Mouse (Mus musculus) midbrain, embryonic 10.5 days (tissue): Measurements from ENCODE around the gene Wdr35. TPM values are rescaled to one million over a fixed set of nuclear protein-coding genes. Genes with fewer than 3 reads are reported as not detected.
A peak's percentile ranks its signal among the peaks of the same experiment; 100 is the strongest.
"Not testable (repeated sequence)": the region's sequence is repeated elsewhere in the genome, so short reads cannot be mapped to it uniquely, and the experiment has no call there.

ENCODE experiments used
- DNase-seq: peaks from one replicate; pipeline ENCODE4 v3.0.0-alpha.2; 2017; ENCODE audit warnings: low spot score
- H3K27ac ChIP-seq: fragments of 300-500 bp; sonication (generic); replicated peaks from 2 replicates; pipeline ENCODE4 v1.5.1; 2016; ENCODE audit warnings: mild to moderate bottlenecking
- H3K27me3 ChIP-seq: fragments of 300-500 bp; sonication (generic); 2 replicates; pipeline ENCODE4 v1.6.1; 2016; ENCODE audit warnings: low read depth, mild to moderate bottlenecking; ENCODE audit not compliant: poor library complexity, severe bottlenecking
- H3K36me3 ChIP-seq: fragments of 300-500 bp; sonication (generic); 2 replicates; pipeline ENCODE4 v1.6.1; 2016; ENCODE audit warnings: mild to moderate bottlenecking, moderate library complexity
- H3K4me1 ChIP-seq: fragments of 300-500 bp; sonication (generic); 2 replicates; pipeline ENCODE4 v1.6.1; 2016
- H3K4me3 ChIP-seq: fragments of 300-500 bp; sonication (generic); 2 replicates; pipeline ENCODE4 v1.5.1; 2016; ENCODE audit warnings: mild to moderate bottlenecking, moderate library complexity
- H3K9me3 ChIP-seq: fragments of 300-500 bp; sonication (generic); replicated peaks from 2 replicates; pipeline ENCODE4 v1.6.1; 2016; ENCODE audit warnings: mild to moderate bottlenecking
- WGBS: fragments of 180-500 bp; shearing (Covaris S2); methylation state at CpG from one replicate; pipeline ENCODE4 v1.1.7; 2016; 5-methylcytosine and 5-hydroxymethylcytosine counted together
- polyA plus RNA-seq: library from polyadenylated mRNA; unstranded; fragments of >200 nt; fragmentation: Nextera tagmentation; extraction: Ambion mirVana; gene quantifications from 2 replicates; pipeline ENCODE4 v1.2.1, GENCODE M21; 2016

Wdr35 gene
- polyA plus RNA-seq, 1 experiment from 2014 or later: 24.7 TPM

DNA sequence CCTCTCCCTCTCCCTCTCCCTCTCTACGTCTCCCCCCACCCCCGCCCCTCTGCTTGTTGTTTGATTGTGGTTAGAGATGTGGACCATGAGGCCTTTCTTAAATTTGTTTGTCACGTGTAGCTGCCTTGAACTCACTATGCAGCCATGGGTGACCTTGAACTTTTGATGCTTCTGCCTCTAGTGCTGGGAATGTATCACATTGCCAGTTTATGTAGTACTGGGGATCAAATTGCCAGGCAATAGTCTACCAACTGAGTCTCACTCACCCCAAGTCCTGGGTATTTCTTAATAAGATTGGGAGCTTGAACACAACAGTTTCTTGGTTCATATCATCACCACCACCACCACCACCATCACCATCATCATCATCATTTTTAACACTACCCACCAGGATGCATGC lies 47.3 kb downstream of the Wdr35 start:
- H3K9me3 ChIP-seq: no peaks in the 10 kb centered on the region
- H3K27me3 ChIP-seq: no peaks in the 10 kb centered on the region
- H3K27ac ChIP-seq: no peak overlapping the region
- no peak for DNase-seq
- H3K4me1 ChIP-seq: no peaks in the 10 kb centered on the region
- peaks cover 33% of the 10 kb centered on the region for H3K36me3 ChIP-seq
- WGBS: 61% methylated on average over 3 of the region's 3 CpGs
- no peak overlapping the region for H3K4me3 ChIP-seq

DNA sequence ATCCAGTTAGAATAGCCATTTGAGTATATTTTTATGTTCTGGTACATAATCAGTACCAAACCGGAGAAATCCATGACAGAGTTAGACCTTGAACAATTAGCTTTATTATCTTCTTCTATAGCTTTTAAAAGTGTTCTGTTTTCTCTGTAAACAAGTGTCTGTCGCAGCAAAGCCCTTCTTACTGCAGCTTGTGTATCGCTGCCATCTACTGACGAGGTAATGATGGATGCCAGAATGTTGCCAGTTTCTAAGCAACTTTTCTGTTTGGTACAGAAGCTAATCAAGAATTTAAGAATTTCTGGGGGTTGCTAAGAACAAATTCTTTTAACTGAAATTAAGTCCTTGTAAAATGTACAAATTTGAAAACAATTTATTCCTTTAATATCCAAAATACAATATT lies 49.3 kb downstream of the Wdr35 start:
- 68% methylated on average over 4 of the region's 4 CpGs for WGBS
- Histone ChIP-seq H3K9me3 (no peaks in the 10 kb centered on the region), H3K27me3 (no peaks in the 10 kb centered on the region), H3K27ac (no peak overlapping the region), H3K4me1 (no peaks in the 10 kb centered on the region), H3K4me3 (no peak overlapping the region), H3K36me3 (peaks cover 20% of the 10 kb centered on the region)
- DNase-seq: no peak

DNA sequence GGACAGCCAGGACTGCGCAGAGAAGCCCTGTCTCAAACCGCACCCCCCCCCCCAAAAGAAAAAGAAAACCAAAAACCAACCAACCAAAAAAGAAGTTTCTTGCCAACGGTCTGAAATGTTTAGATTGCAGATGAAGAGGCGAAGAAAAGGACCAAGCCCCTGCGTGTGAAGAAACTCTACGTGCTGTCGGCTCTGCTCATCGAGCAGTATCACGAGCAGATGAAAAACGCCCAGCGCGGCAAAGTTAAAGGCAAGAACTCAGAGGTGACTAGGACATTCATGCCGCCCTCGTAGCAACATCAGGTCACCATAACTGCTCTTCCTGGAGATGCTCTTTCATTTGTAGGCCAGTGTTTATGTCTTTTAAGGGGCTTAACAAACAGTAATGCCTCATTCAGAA lies 50.4 kb downstream of the Wdr35 start:
- 96% methylated on average over 14 of the region's 14 CpGs for WGBS
- Histone ChIP-seq H3K4me1 (no peaks in the 10 kb centered on the region), H3K27ac (no peak overlapping the region), H3K4me3 (no peak overlapping the region), H3K9me3 (no peaks in the 10 kb centered on the region), H3K27me3 (no peaks in the 10 kb centered on the region), H3K36me3 (peaks cover 17% of the 10 kb centered on the region)
- no peak for DNase-seq

DNA sequence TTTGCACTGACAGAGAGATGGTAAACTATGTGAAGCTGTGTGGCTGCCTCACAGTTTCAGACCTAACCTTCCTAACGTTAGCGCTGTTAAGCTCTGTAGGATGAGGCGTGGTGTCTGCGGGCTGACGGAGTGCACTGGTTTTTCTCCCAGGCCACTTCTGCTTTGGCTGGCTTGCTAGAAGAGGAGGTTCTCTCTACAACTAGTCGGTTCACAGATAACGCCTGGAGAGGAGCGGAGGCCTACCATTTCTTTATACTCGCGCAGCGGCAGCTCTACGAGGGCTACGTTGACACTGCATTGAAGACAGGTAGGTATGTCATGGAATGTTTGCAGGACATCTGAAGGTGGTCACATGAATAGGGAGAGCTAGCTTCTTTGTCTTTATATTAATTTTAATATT lies 51.0 kb downstream of the Wdr35 start:
- H3K27ac ChIP-seq: no peak overlapping the region
- no peaks in the 10 kb centered on the region for H3K4me1 ChIP-seq
- no peak overlapping the region for H3K4me3 ChIP-seq
- no peaks in the 10 kb centered on the region for H3K9me3 ChIP-seq
- no peaks in the 10 kb centered on the region for H3K27me3 ChIP-seq
- 88% methylated on average over 13 of the region's 13 CpGs for WGBS
- DNase-seq: no peak
- peaks cover 17% of the 10 kb centered on the region; the same call in 1 of the 2 replicates for H3K36me3 ChIP-seq

DNA sequence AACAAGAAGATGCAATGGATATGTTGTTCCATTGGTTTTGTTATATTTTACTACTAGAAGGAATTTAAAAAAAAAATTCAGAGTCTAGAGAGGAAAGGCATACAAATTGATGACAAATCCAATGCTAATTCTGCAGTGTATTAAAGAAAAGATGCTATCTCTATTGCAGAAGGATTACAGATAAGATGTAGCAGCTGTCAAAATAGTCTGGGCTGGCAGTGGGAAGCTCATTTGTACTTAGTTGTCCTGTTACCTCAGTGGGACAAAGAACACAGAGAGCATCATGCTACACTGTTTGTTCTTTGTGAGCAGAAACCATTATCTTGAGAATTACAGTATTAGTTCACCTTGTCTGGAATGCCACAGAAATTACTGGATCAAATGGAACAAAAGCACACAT lies 53.2 kb downstream of the Wdr35 start:
- Histone ChIP-seq H3K4me3 (no peak overlapping the region), H3K9me3 (no peaks in the 10 kb centered on the region), H3K36me3 (peaks cover 15% of the 10 kb centered on the region; the same call in 1 of the 2 replicates), H3K4me1 (peaks cover 8% of the 10 kb centered on the region; the same call in 1 of the 2 replicates), H3K27me3 (no peaks in the 10 kb centered on the region), H3K27ac (no peak overlapping the region)
- no peak for DNase-seq

DNA sequence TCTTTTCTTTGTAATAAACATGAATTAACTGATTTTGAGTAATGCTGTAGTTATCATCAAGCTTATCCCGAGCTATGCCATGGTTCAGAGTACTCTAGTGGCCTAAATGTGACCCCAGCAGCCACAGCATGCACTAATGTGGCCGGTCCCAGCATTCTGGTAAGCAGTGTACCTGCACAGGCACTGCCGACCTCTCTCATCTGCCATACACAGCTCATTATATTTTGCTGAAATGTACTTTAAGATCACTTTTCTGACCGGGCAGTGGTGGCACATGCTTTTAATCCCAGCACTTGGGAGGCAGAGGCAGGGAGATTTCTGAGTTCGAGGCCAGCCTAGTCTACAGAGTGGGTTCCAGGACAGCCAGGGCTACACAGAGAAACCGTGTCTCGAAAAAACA lies 55.1 kb downstream of the Wdr35 start:
- H3K4me1 ChIP-seq, H3K4me3 ChIP-seq, H3K9me3 ChIP-seq, H3K27ac ChIP-seq, DNase-seq, H3K27me3 ChIP-seq: not testable (repeated sequence)
- H3K36me3 ChIP-seq: peaks cover 15% of the 10 kb centered on the region; the same call in 1 of the 2 replicates
- WGBS: 93% methylated on average over 7 of the region's 7 CpGs

DNA sequence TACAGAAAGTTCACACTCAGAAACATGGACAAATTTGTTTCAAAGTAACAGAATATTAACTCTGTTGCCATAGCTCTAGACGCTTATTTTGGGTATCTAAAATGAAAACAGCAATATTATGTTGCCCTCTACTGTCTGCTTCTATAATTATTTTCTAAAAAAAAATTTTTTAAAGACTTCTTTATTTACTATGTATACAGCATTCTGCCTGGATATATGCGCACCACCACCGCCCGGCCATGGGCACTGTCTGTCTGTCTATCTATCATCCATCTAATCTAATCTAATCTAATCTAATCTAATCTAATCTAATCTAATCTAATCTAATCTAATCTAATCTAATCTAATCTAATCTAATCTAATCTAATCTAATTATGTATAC lies 55.8 kb downstream of the Wdr35 start:
- H3K4me3 ChIP-seq: peak overlapping the region; percentile 74
- peaks cover 15% of the 10 kb centered on the region; the same call in 1 of the 2 replicates for H3K36me3 ChIP-seq
- peak overlapping the region; percentile 99 for H3K27ac ChIP-seq
- no peak for DNase-seq
- H3K9me3 ChIP-seq: no peaks in the 10 kb centered on the region
- no peaks in the 10 kb centered on the region for H3K27me3 ChIP-seq
- peaks cover 8% of the 10 kb centered on the region; the same call in 1 of the 2 replicates for H3K4me1 ChIP-seq
- 74% methylated on average over 4 of the region's 4 CpGs for WGBS

DNA sequence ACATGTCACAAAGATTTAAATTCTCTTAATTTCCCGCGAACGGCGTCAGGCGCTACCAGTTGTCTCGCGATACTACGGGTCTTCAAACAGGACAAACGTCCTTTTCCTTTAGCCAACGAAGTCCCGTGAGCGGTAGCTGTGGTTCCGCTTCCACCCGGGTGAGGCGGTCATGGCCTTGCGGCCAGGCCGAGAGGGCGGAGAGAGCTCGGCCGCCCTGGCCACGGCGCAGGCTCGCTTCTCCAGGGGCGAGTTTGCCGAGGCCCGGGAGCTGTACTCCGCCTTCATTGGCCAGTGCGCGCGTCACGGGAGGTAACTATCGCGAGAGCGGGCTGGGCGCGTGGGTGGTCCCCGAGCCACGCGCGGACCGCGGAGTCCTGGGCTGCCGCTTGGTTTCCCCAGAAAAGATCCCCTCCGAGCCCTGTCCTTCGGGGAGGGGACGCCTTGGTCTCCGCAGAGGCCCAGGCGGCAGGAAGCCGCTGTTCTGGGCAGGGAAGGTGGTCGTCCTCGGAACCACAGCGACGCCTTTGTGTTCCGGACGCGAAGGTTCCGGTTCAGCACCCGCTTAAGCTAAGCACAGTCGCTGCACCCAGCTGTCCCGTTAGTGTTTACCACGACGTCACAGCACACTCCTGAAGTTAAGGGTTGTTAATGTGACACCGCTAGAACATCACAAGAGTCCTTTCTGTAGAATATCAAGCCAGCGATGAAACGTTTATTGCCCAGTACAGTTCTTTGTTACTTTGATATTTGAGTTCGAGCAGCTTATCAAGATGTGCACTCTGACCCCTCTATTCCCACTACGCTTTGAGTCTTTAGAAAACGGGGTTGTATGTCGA lies 56.4 kb downstream of the Wdr35 start, which contains the start of gene Ttc32:
Ttc32 (plus strand) TSS at position 110 of the 836 bp plus-strand sequence.
- under 1% methylated on average over 69 of the region's 69 CpGs for WGBS
- H3K36me3 ChIP-seq: peaks cover 11% of the 10 kb centered on the region; the same call in 1 of the 2 replicates
- DNase-seq: peak; percentile 95
- H3K27me3 ChIP-seq: no peaks in the 10 kb centered on the region
- no peaks in the 10 kb centered on the region for H3K9me3 ChIP-seq
- H3K27ac ChIP-seq: peak within 1 kb of the TSS; percentile 99
- peak within 1 kb of the TSS; percentile 74 for H3K4me3 ChIP-seq
- H3K4me1 ChIP-seq: peaks cover 8% of the 10 kb centered on the region; the same call in 1 of the 2 replicates

DNA sequence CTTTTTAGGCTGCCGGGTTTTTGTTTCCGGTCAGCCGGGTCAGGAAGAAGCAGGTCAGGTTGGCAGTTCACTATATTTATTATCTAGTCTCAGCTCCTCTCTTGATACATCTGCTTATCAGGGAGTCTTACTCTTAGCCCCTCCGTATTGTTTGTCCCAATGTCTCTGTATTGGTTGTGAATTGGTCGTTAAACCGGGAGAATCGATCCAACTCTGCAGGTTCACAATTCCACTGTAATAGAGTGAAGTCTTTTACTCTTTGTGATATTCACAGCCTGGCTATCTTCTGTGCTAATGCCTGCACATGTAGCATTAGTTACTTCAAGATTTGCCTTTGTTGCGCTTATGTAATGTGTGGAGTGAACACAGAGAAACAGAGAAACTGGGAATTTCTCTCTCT lies 57.5 kb downstream of the Wdr35 start:
- Histone ChIP-seq H3K36me3 (peaks cover 11% of the 10 kb centered on the region; the same call in 1 of the 2 replicates), H3K27ac (peak overlapping the region; percentile 99), H3K27me3 (no peaks in the 10 kb centered on the region), H3K9me3 (no peaks in the 10 kb centered on the region), H3K4me1 (peaks cover 8% of the 10 kb centered on the region; the same call in 1 of the 2 replicates), H3K4me3 (peak overlapping the region; percentile 74)
- 81% methylated on average over 8 of the region's 8 CpGs for WGBS
- no peak for DNase-seq

DNA sequence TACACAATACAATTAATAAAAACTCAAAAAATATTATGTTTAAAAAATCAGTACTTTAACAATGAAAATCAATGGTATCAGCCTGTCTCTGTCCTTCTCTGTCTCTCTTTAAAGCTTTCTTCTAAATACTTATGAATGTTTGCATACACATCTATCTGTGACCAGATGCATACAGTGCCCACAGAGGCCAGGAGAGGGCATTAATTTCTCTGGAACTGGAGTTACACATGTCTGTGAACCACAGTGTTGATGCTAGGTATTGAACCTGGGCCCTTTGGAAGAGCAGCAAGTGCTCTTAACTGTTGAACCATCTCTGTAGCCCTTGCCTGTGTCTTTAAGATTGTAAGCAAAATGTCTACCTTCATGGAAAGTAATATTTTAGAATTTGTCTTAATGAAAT lies 59.4 kb downstream of the Wdr35 start:
- DNase-seq: no peak
- H3K9me3 ChIP-seq: no peaks in the 10 kb centered on the region
- H3K27me3 ChIP-seq: no peaks in the 10 kb centered on the region
- H3K4me1 ChIP-seq: peaks cover 8% of the 10 kb centered on the region; the same call in 1 of the 2 replicates
- no peak overlapping the region for H3K27ac ChIP-seq
- peaks cover 4% of the 10 kb centered on the region; the same call in 1 of the 2 replicates for H3K36me3 ChIP-seq
- no peak overlapping the region for H3K4me3 ChIP-seq

DNA sequence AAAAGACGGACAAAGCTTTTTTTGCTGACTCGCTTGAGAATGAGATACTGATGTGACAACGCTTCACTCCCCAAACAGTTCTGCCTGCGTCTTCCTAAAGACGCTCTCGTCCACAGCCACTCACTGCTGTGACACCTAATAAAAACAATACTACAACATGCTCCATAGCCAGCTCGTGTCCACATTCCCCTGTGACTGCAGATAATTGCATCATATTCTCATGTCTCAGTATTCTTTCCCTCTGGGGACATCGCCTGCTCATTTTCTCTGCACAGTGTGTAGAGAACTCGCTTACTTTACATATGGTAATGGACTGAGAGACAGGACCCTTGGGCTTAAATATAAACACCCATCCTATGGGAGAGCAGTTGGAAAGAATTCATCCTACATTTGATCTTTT lies 62.7 kb downstream of the Wdr35 start:
- no peaks in the 10 kb centered on the region for H3K27me3 ChIP-seq
- H3K4me1 ChIP-seq: no peaks in the 10 kb centered on the region
- H3K27ac ChIP-seq: no peak overlapping the region
- no peak for DNase-seq
- H3K9me3 ChIP-seq: no peaks in the 10 kb centered on the region
- WGBS: 89% methylated on average over 9 of the region's 9 CpGs
- H3K4me3 ChIP-seq: no peak overlapping the region
- H3K36me3 ChIP-seq: no peaks in the 10 kb centered on the region

DNA sequence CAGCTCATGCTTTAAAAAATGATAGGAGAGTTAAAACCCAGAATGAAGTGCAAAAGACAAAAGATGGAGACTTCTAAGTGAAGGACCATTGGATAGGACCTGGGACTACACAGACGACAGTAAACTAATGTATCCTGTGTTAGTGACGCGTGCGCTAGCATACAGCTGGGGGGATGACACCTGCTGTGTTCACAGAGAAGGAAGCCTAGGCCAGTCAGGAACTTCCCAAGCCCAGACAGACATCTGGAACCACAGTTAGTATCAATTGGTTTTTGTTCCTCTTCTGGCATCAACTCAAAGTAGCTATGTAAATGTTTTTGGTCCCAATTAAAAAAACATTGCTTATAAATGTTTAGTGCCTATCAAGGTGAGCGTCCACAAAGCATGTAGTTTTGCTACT lies 66.5 kb downstream of the Wdr35 start:
- DNase-seq: no peak
- Histone ChIP-seq H3K9me3 (no peaks in the 10 kb centered on the region), H3K27ac (no peak overlapping the region), H3K4me3 (no peak overlapping the region), H3K36me3 (no peaks in the 10 kb centered on the region), H3K4me1 (peaks cover 8% of the 10 kb centered on the region; the same call in 1 of the 2 replicates), H3K27me3 (no peaks in the 10 kb centered on the region)
- 90% methylated on average over 5 of the region's 5 CpGs for WGBS

DNA sequence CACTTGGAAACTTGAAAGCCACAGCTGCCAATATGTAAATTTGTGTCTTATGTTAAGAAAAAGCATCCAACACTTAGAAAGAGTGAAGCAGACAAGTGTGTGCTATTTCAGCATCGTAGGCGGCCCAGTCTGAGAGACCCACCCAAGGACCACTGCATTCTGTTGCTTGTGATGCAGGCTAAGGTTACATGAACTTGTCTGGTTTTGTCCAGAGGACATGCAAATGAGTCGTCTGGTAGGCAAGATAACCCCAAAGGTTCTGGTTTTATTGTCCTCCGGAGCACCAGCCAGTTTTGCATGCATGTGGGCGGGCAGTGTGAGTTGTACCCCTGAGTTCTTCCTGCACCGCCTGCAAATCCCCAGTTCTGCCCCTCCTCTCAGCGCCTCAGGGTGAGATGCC lies 67.0 kb downstream of the Wdr35 start:
- no peak overlapping the region for H3K4me3 ChIP-seq
- WGBS: 79% methylated on average over 7 of the region's 7 CpGs
- H3K27me3 ChIP-seq: no peaks in the 10 kb centered on the region
- H3K27ac ChIP-seq: no peak overlapping the region
- H3K36me3 ChIP-seq: no peaks in the 10 kb centered on the region
- H3K9me3 ChIP-seq: no peaks in the 10 kb centered on the region
- peaks cover 8% of the 10 kb centered on the region; the same call in 1 of the 2 replicates for H3K4me1 ChIP-seq
- DNase-seq: no peak
